Mouse (Mus musculus) midbrain, embryonic 13.5 days (tissue): ENCODE data around the gene Pakap. TPM values are rescaled to one million over a fixed set of nuclear protein-coding genes. Genes with fewer than 3 reads are reported as not detected.

ENCODE experiments used
- ATAC-seq: fragments of 200-750 bp; cut with Nextera tagmentation; 2 replicates; pipeline ENCODE4 v1.8.0; 2017; ENCODE audit warnings: mild to moderate bottlenecking, moderate TSS enrichment, moderate library complexity
- H3K27ac ChIP-seq: fragments of 300-500 bp; sonication (generic); 2 replicates; pipeline ENCODE4 v1.5.1; 2015; ENCODE audit warnings: inconsistent platforms, mild to moderate bottlenecking, moderate library complexity
- H3K27me3 ChIP-seq: fragments of 300-500 bp; sonication (generic); 2 replicates; pipeline ENCODE4 v1.6.1; 2015; ENCODE audit warnings: mild to moderate bottlenecking, inconsistent platforms
- H3K36me3 ChIP-seq: fragments of 300-500 bp; sonication (generic); 2 replicates; pipeline ENCODE4 v1.6.1; 2015; ENCODE audit warnings: mild to moderate bottlenecking, inconsistent platforms
- H3K4me1 ChIP-seq: fragments of 300-500 bp; sonication (generic); replicated peaks from 2 replicates; pipeline ENCODE4 v1.6.1; 2015; ENCODE audit warnings: inconsistent platforms
- H3K4me2 ChIP-seq: fragments of 300-500 bp; sonication (generic); replicated peaks from 2 replicates; pipeline ENCODE4 v1.6.1; 2015; ENCODE audit warnings: moderate library complexity, mild to moderate bottlenecking, inconsistent platforms
- H3K4me3 ChIP-seq: fragments of 300-500 bp; sonication (generic); replicated peaks from 2 replicates; pipeline ENCODE4 v1.5.1; 2015; ENCODE audit warnings: mild to moderate bottlenecking, inconsistent platforms
- H3K9ac ChIP-seq: fragments of 300-500 bp; sonication (generic); replicated peaks from 2 replicates; pipeline ENCODE4 v1.6.1; 2015; ENCODE audit warnings: mild to moderate bottlenecking, inconsistent platforms
- H3K9me3 ChIP-seq: fragments of 300-500 bp; sonication (generic); 2 replicates; pipeline ENCODE4 v1.6.1; 2016; ENCODE audit warnings: mild to moderate bottlenecking, inconsistent platforms
- WGBS: fragments of 180-500 bp; shearing (Covaris S2); methylation state at CpG from one replicate; pipeline ENCODE4 v1.1.7; 2015; 5-methylcytosine and 5-hydroxymethylcytosine counted together
- polyA plus RNA-seq: library from polyadenylated mRNA; unstranded; fragments of >200 nt; fragmentation: Nextera tagmentation; extraction: Ambion mirVana; gene quantifications from 2 replicates; pipeline ENCODE4 v1.2.1, GENCODE M21; 2015

Pakap gene
- polyA plus RNA-seq, 1 experiment from 2014 or later = 7.3 TPM

- no peaks in the 10 kb centered on the region for H3K36me3 ChIP-seq
- no peak overlapping the region for H3K4me3 ChIP-seq
- H3K27ac ChIP-seq = no peak overlapping the region
- H3K4me2 ChIP-seq = no peak overlapping the region
- H3K27me3 ChIP-seq = no peaks in the 10 kb centered on the region
- no peak overlapping the region for H3K9ac ChIP-seq
- ATAC-seq = no peak
- WGBS = 91% methylated on average over 11 of the region's 11 CpGs
- H3K4me1 ChIP-seq = no peaks in the 10 kb centered on the region
- no peaks in the 10 kb centered on the region for H3K9me3 ChIP-seq
Measured at GRCm38 (mm10) chr4:57682944-57683343, 115.0 kb downstream of the Pakap start.

GRCm38 (mm10) chr4:57684676-57685215 is 116.8 kb downstream of the Pakap start:
- Histone ChIP-seq H3K36me3 (no peaks in the 10 kb centered on the region), H3K9ac (no peak overlapping the region)
- 89% methylated on average over 12 of the region's 12 CpGs for WGBS

GRCm38 (mm10) chr4:57686736-57687135 is 118.8 kb downstream of the Pakap start:
- ATAC-seq = no peak
- no peaks in the 10 kb centered on the region for H3K9me3 ChIP-seq
- H3K4me3 ChIP-seq = no peak overlapping the region
- H3K36me3 ChIP-seq = no peaks in the 10 kb centered on the region
- no peak overlapping the region for H3K4me2 ChIP-seq
- H3K27ac ChIP-seq = no peak overlapping the region
- H3K4me1 ChIP-seq = peaks cover 5% of the 10 kb centered on the region
- 76% methylated on average over 3 of the region's 3 CpGs for WGBS
- no peak overlapping the region for H3K9ac ChIP-seq
- 0 out of 2 replicates have a peak, but pooled peaks cover 4% of the 10 kb centered on the region for H3K27me3 ChIP-seq

More at GRCm38 (mm10) chr4:57684676-57685215, 116.8 kb downstream of the Pakap start:
- H3K27ac ChIP-seq = no peak overlapping the region
- no peaks in the 10 kb centered on the region for H3K9me3 ChIP-seq
- 0 out of 2 replicates have a peak, but pooled peaks cover 1% of the 10 kb centered on the region for H3K27me3 ChIP-seq
- peaks cover 5% of the 10 kb centered on the region for H3K4me1 ChIP-seq
- H3K4me2 ChIP-seq = no peak overlapping the region
- no peak for ATAC-seq
- H3K4me3 ChIP-seq = no peak overlapping the region

GRCm38 (mm10) chr4:57687583-57687982 is 119.6 kb downstream of the Pakap start:
- Histone ChIP-seq H3K27me3 (0 out of 2 replicates have a peak, but pooled peaks cover 4% of the 10 kb centered on the region), H3K27ac (no peak overlapping the region), H3K9me3 (no peaks in the 10 kb centered on the region), H3K9ac (no peak overlapping the region), H3K4me1 (peaks cover 5% of the 10 kb centered on the region), H3K4me2 (no peak overlapping the region), H3K36me3 (no peaks in the 10 kb centered on the region), H3K4me3 (no peak overlapping the region)
- WGBS = 84% methylated on average over 3 of the region's 3 CpGs
- ATAC-seq = no peak

GRCm38 (mm10) chr4:57688131-57688530 is 120.2 kb downstream of the Pakap start:
- H3K4me2 ChIP-seq = no peak overlapping the region
- 85% methylated on average over 9 of the region's 9 CpGs for WGBS
- H3K9me3 ChIP-seq = no peaks in the 10 kb centered on the region
- no peak overlapping the region for H3K4me3 ChIP-seq
- no peak for ATAC-seq
- peaks cover 5% of the 10 kb centered on the region for H3K4me1 ChIP-seq
- H3K9ac ChIP-seq = no peak overlapping the region
- no peak overlapping the region for H3K27ac ChIP-seq
- H3K36me3 ChIP-seq = no peaks in the 10 kb centered on the region
- H3K27me3 ChIP-seq = 0 out of 2 replicates have a peak, but pooled peaks cover 4% of the 10 kb centered on the region

- H3K4me2 ChIP-seq = no peak overlapping the region
- H3K4me1 ChIP-seq = peaks cover 5% of the 10 kb centered on the region
- 0 out of 2 replicates have a peak, but pooled peaks cover 4% of the 10 kb centered on the region for H3K27me3 ChIP-seq
- H3K4me3 ChIP-seq = no peak overlapping the region
- H3K9me3 ChIP-seq = no peaks in the 10 kb centered on the region
- H3K9ac ChIP-seq = no peak overlapping the region
- ATAC-seq = no peak
- 76% methylated on average over 6 of the region's 6 CpGs for WGBS
- H3K27ac ChIP-seq = no peak overlapping the region
- H3K36me3 ChIP-seq = no peaks in the 10 kb centered on the region
Measured at GRCm38 (mm10) chr4:57690001-57690400, 122.0 kb downstream of the Pakap start.

- Histone ChIP-seq H3K27me3 (0 out of 2 replicates have a peak, but pooled peaks cover 4% of the 10 kb centered on the region), H3K4me3 (no peak overlapping the region), H3K36me3 (no peaks in the 10 kb centered on the region), H3K27ac (no peak overlapping the region), H3K9me3 (no peaks in the 10 kb centered on the region), H3K4me2 (no peak overlapping the region), H3K4me1 (peaks cover 5% of the 10 kb centered on the region), H3K9ac (no peak overlapping the region)
- 30% methylated on average over 1 of the region's 1 CpGs for WGBS
- no peak for ATAC-seq
Measured at GRCm38 (mm10) chr4:57690805-57691204, 122.8 kb downstream of the Pakap start.

- H3K36me3 ChIP-seq = no peaks in the 10 kb centered on the region
- H3K9me3 ChIP-seq = no peaks in the 10 kb centered on the region
- H3K27ac ChIP-seq = no peak overlapping the region
- ATAC-seq = no peak
- 0 out of 2 replicates have a peak, but pooled peaks cover 4% of the 10 kb centered on the region for H3K27me3 ChIP-seq
- H3K4me2 ChIP-seq = no peak overlapping the region
- 81% methylated on average over 5 of the region's 5 CpGs for WGBS
- H3K4me1 ChIP-seq = no peaks in the 10 kb centered on the region
- H3K9ac ChIP-seq = no peak overlapping the region
- H3K4me3 ChIP-seq = no peak overlapping the region
Measured at GRCm38 (mm10) chr4:57694356-57695136, 126.6 kb downstream of the Pakap start.

- H3K9me3 ChIP-seq = no peaks in the 10 kb centered on the region
- no peak overlapping the region for H3K9ac ChIP-seq
- no peaks in the 10 kb centered on the region for H3K4me1 ChIP-seq
- no peak overlapping the region for H3K27ac ChIP-seq
- 97% methylated on average over 11 of the region's 11 CpGs for WGBS
- H3K27me3 ChIP-seq = no peaks in the 10 kb centered on the region
- no peak overlapping the region for H3K4me3 ChIP-seq
- ATAC-seq = no peak
- no peak overlapping the region for H3K4me2 ChIP-seq
- H3K36me3 ChIP-seq = no peaks in the 10 kb centered on the region
Measured at GRCm38 (mm10) chr4:57696955-57697354, 129.0 kb downstream of the Pakap start.

- Histone ChIP-seq H3K27me3 (no peaks in the 10 kb centered on the region), H3K9ac (no peak overlapping the region), H3K9me3 (no peaks in the 10 kb centered on the region), H3K27ac (no peak overlapping the region), H3K36me3 (no peaks in the 10 kb centered on the region), H3K4me2 (no peak overlapping the region), H3K4me3 (no peak overlapping the region), H3K4me1 (no peaks in the 10 kb centered on the region)
- no peak for ATAC-seq
- WGBS = 88% methylated on average over 12 of the region's 12 CpGs
Measured at GRCm38 (mm10) chr4:57697918-57698611, 130.1 kb downstream of the Pakap start.

GRCm38 (mm10) chr4:57701576-57701975 is 133.6 kb downstream of the Pakap start:
- H3K9ac ChIP-seq = no peak overlapping the region
- H3K4me1 ChIP-seq = no peaks in the 10 kb centered on the region
- no peaks in the 10 kb centered on the region for H3K27me3 ChIP-seq
- no peak overlapping the region for H3K4me3 ChIP-seq
- H3K27ac ChIP-seq = no peak overlapping the region
- H3K9me3 ChIP-seq = no peaks in the 10 kb centered on the region
- 87% methylated on average over 5 of the region's 5 CpGs for WGBS
- no peaks in the 10 kb centered on the region for H3K36me3 ChIP-seq
- no peak overlapping the region for H3K4me2 ChIP-seq
- ATAC-seq = no peak
